Mouse (Mus musculus) erythroblast, adult 5-6 weeks (primary cell): ENCODE data around the gene Procr. TPM values are rescaled to one million over a fixed set of nuclear protein-coding genes. Genes with fewer than 3 reads are reported as not detected.

Experiments
- ATAC-seq: replicated peaks from 2 replicates; pipeline ENCODE4 v1.8.0; 2016; ENCODE audit warnings: moderate number of reproducible peaks, mild to moderate bottlenecking, moderate TSS enrichment, inconsistent platforms; ENCODE audit not compliant: poor library complexity, low FRiP score, severe bottlenecking
- total RNA-seq, 2 experiments: library from RNA; stranded (forward) in 1 of 2; stranded (reverse) in 1 of 2; fragments of 150-400 nt in 1 of 2; fragments of 200-764, 138-1000 nt in 1 of 2; gene quantifications; 2 replicates each; pipeline versions ENCODE4 v1.2.3 to v1.2.4; 2015 to 2017; ENCODE audit warnings: low replicate concordance in 2 of 2

Procr gene
- total RNA-seq, 2 experiments from 2014 or later: 0.51 TPM; not detected in 1

DNA sequence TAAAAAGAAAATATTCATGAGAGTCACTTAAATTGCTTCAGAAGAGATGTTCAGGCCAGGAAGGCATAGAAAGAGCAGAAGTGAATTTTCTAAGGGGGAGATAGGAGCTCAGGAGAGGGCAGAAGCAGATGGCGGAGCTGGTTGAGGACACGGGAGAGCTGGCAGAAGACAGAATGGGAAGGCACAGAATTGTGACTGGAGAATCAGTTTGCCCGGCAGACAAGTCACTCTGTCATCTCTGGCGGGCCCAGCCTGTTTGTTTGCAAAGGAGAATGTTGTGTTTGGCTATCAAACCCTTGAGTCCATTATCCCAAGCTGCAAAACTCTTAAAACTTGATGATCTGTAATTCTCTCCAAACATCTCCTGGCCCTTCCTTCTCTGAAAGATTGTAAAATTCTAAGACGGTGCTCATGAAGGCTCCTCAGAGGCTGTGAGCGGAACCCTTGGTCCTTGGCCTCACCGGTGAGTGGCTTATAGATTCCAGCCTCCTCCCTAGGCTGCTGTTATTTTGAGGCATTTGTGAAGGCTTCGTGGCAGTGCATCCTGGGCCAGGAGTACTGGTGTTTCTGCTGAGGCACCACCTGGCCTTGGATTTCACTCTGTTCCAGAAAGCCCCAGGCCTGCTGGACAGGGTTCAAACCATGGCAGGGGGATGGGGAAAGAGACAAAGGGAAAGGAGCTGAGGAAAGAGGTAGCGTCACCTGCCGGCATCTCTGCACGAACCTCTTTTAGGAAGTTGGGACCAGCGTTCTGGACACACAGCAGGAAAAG lies 43.9 kb downstream of the Procr start:
- no peak for ATAC-seq

DNA sequence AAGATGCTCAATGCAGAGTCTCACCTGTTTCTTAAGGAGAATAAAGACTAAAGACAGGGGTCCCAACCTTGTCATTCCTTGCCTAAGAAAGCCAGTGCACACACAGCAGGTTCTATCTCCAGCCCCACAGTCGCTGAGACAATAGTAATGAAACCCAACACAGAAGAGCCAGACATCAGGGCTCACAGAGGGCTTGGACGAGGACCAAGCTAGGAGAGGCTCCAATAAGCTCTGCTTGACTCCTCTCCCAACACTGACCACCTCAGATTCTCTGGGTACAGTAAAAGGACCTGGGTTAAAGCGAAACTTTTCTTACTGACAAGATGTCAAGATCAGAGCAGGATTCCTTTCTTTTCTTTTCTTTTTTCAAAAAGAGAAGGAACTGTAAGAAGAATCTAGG lies 47.7 kb downstream of the Procr start:
- ATAC-seq: no peak

DNA sequence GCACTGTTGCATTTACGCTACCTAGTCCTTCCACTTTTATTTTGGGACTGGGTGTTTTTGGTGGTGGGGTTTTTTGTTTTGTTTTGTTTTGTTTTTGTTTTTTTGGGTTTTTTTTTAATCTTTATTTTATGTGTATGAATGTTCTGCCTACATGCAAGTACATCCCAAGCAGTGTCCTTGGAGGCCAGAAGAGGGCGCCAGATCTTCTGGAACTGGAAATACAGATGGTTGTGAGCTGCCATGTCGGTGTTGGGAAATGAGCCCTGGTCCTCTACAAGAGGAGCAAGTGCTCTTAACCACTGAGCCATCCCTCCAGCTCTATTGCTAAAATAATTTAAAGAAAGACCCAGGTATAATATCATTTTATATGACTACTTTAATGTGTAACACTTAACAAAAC lies 51.8 kb downstream of the Procr start:
- ATAC-seq: no peak

DNA sequence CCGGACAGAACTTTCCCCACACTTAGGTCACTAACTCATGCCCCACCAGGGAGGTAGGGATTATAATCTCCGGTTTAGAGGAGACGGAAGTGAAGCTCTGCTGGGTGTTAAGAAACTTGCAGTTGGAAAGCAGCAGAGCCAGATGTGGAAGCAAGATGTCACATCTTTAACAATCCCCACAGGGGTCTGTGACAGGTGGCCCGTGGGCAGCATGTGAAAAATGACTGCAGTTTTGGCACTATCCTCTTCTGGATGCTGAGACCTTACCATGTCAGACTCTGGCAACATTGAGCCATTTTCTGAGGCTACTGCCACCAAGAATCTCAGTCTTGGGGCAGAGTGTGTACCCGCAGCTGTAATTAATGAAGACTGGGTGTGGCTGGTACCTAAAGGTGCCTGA lies 53.1 kb downstream of the Procr start:
- ATAC-seq: no peak

Other genes with a start within 250 kb of the Procr start
- 3.5 and 10.0 TPM in 2 replicates for gene Acss2, start 233.2 kb upstream of the Procr start, total RNA-seq (2015; ENCODE audit: low replicate concordance)
- gene Acss2, start 233.2 kb upstream of the Procr start, total RNA-seq (2017; ENCODE audit: low replicate concordance): 16.4 and 20.1 TPM in 2 replicates
- gene Ggt7, start 232.9 kb upstream of the Procr start, total RNA-seq (2015; ENCODE audit: low replicate concordance): not detected in 2 replicates
- gene Ggt7, start 232.9 kb upstream of the Procr start, total RNA-seq (2017; ENCODE audit: low replicate concordance): not detected in 2 replicates
- 6.5 and 7.1 TPM in 2 replicates for gene Gss, start 158.3 kb upstream of the Procr start, total RNA-seq (2015; ENCODE audit: low replicate concordance)
- gene Gss, start 158.3 kb upstream of the Procr start, total RNA-seq (2017; ENCODE audit: low replicate concordance): 3.6 and 8.5 TPM in 2 replicates
- gene Myh7b, start 139.9 kb upstream of the Procr start, total RNA-seq (2015; ENCODE audit: low replicate concordance): not detected in 2 replicates
- gene Myh7b, start 139.9 kb upstream of the Procr start, total RNA-seq (2017; ENCODE audit: low replicate concordance): 0.14 TPM in 1 of 2 replicates, not detected in the other
- gene Trpc4ap, start 58.7 kb upstream of the Procr start, total RNA-seq (2015; ENCODE audit: low replicate concordance): 41.2 and 41.7 TPM in 2 replicates
- gene Trpc4ap, start 58.7 kb upstream of the Procr start, total RNA-seq (2017; ENCODE audit: low replicate concordance): 42.1 and 59.8 TPM in 2 replicates
- gene Edem2, start 21.6 kb upstream of the Procr start, total RNA-seq (2015; ENCODE audit: low replicate concordance): 6.7 and 7.3 TPM in 2 replicates
- 8.2 and 9.8 TPM in 2 replicates for gene Edem2, start 21.6 kb upstream of the Procr start, total RNA-seq (2017; ENCODE audit: low replicate concordance)
- gene Gm17581, start 15.3 kb upstream of the Procr start, total RNA-seq (2015; ENCODE audit: low replicate concordance): not detected in 2 replicates
- gene Gm17581, start 15.3 kb upstream of the Procr start, total RNA-seq (2017; ENCODE audit: low replicate concordance): not detected in 2 replicates
- gene Mmp24, start 24.2 kb downstream of the Procr start, total RNA-seq (2015; ENCODE audit: low replicate concordance): not detected in 2 replicates
- not detected in 2 replicates for gene Mmp24, start 24.2 kb downstream of the Procr start, total RNA-seq (2017; ENCODE audit: low replicate concordance)
- 1.3 and 3.8 TPM in 2 replicates for gene BC029722, start 68.3 kb downstream of the Procr start, total RNA-seq (2015; ENCODE audit: low replicate concordance)
- 2.4 and 3.5 TPM in 2 replicates for gene BC029722, start 68.3 kb downstream of the Procr start, total RNA-seq (2017; ENCODE audit: low replicate concordance)
- gene Eif6, start 75.8 kb downstream of the Procr start, total RNA-seq (2015; ENCODE audit: low replicate concordance): 20.4 and 58.3 TPM in 2 replicates
- gene Eif6, start 75.8 kb downstream of the Procr start, total RNA-seq (2017; ENCODE audit: low replicate concordance): 17.0 and 22.2 TPM in 2 replicates
- gene Fam83c, start 83.7 kb downstream of the Procr start, total RNA-seq (2015; ENCODE audit: low replicate concordance): not detected in 2 replicates
- gene Fam83c, start 83.7 kb downstream of the Procr start, total RNA-seq (2017; ENCODE audit: low replicate concordance): not detected in 2 replicates
- 6.7 and 7.9 TPM in 2 replicates for gene Uqcc1, start 179.2 kb downstream of the Procr start, total RNA-seq (2015; ENCODE audit: low replicate concordance)
- 4.3 and 8.2 TPM in 2 replicates for gene Uqcc1, start 179.2 kb downstream of the Procr start, total RNA-seq (2017; ENCODE audit: low replicate concordance)
- not detected in 2 replicates for gene Gm15557, start 189.6 kb downstream of the Procr start, total RNA-seq (2015; ENCODE audit: low replicate concordance)
- gene Gm15557, start 189.6 kb downstream of the Procr start, total RNA-seq (2017; ENCODE audit: low replicate concordance): not detected in 2 replicates
- not detected in 2 replicates for gene Gdf5, start 194.2 kb downstream of the Procr start, total RNA-seq (2015; ENCODE audit: low replicate concordance)
- gene Gdf5, start 194.2 kb downstream of the Procr start, total RNA-seq (2017; ENCODE audit: low replicate concordance): not detected in 2 replicates
- 2.7 and 4.0 TPM in 2 replicates for gene Cep250, start 205.3 kb downstream of the Procr start, total RNA-seq (2015; ENCODE audit: low replicate concordance)
- gene Cep250, start 205.3 kb downstream of the Procr start, total RNA-seq (2017; ENCODE audit: low replicate concordance): 8.5 and 11.7 TPM in 2 replicates